Mouse (Mus musculus) neural tube, embryonic 14.5 days (tissue): Measurements from ENCODE around the gene Ccdc88c. TPM values are rescaled to one million over a fixed set of nuclear protein-coding genes. Genes with fewer than 3 reads are reported as not detected.

Source experiments
- ATAC-seq: fragments of 200-750 bp; cut with Nextera tagmentation; 2 replicates; pipeline ENCODE4 v1.8.0; 2017; ENCODE audit warnings: low read depth, mild to moderate bottlenecking, moderate TSS enrichment, moderate library complexity
- H3K27ac ChIP-seq: fragments of 300-500 bp; sonication (generic); 2 replicates; pipeline ENCODE4 v1.5.1; 2014; ENCODE audit warnings: low read depth, mild to moderate bottlenecking, control low read depth, low read length, moderate library complexity, mixed read lengths
- H3K27me3 ChIP-seq: fragments of 300-500 bp; sonication (generic); 2 replicates; pipeline ENCODE4 v1.6.1; 2014; ENCODE audit warnings: low read length; ENCODE audit not compliant: control insufficient read depth, insufficient read depth
- H3K36me3 ChIP-seq: fragments of 300-500 bp; sonication (generic); 2 replicates; pipeline ENCODE4 v1.6.1; 2014; ENCODE audit warnings: low read length, mixed read lengths; ENCODE audit not compliant: control insufficient read depth, insufficient read depth
- H3K4me1 ChIP-seq: fragments of 300-500 bp; sonication (generic); 2 replicates; pipeline ENCODE4 v1.6.1; 2014; ENCODE audit warnings: low read length; ENCODE audit not compliant: control insufficient read depth, insufficient read depth
- H3K4me2 ChIP-seq: fragments of 300-500 bp; sonication (generic); 2 replicates; pipeline ENCODE4 v1.6.1; 2014; ENCODE audit warnings: mild to moderate bottlenecking, low read depth, low read length, control low read depth
- H3K4me3 ChIP-seq: fragments of 300-500 bp; sonication (generic); 2 replicates; pipeline ENCODE4 v1.5.1; 2014; ENCODE audit warnings: low read depth, low read length, control low read depth, mixed read lengths
- H3K9ac ChIP-seq: fragments of 300-500 bp; sonication (generic); replicated peaks from 2 replicates; pipeline ENCODE4 v1.6.1; 2014; ENCODE audit warnings: low read depth, mild to moderate bottlenecking, control low read depth, low read length, mixed read lengths
- H3K9me3 ChIP-seq: fragments of 300-500 bp; sonication (generic); 2 replicates; pipeline ENCODE4 v1.6.1; 2016; ENCODE audit warnings: low read length; ENCODE audit not compliant: control insufficient read depth
- WGBS: fragments of 180-500 bp; shearing (Covaris S2); extraction: QIAGEN DNeasy Blood & Tissue Kit; methylation state at CpG from one replicate; pipeline ENCODE4 v1.1.7; 2014; 5-methylcytosine and 5-hydroxymethylcytosine counted together
- polyA plus RNA-seq: library from polyadenylated mRNA; unstranded; fragments of >200 nt; fragmentation: Nextera tagmentation; extraction: Ambion mirVana; gene quantifications from 2 replicates; pipeline ENCODE4 v1.2.1, GENCODE M21; 2014

Gene Ccdc88c
- polyA plus RNA-seq, 1 experiment from 2014 or later, result 13.6 TPM

DNA sequence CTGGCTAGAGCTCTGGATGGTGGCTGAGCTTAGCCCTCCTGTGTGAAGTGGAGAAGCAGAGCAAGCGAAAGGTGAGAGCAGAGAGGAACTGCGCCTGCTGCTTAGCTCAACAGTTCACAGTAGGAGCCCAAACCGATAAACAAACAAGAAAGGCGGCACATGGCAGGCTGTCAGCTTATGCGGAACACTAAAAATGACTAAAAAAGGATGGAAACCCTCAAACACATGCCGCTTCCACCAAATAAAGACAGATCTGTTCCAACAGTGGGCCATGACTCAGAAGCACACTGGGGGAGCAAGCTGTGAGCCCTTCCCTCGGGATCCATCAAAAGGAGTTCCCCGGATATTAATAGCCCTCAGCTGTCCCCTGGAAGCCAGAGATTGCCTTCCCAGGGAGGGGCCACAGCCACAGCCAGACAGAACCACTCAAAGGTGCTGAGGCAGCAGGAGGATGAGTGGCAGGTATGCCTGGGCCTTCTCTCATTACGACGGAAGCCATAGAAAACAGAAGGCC is 20.8 kb downstream of the Ccdc88c start:
- Histone ChIP-seq H3K27me3 (no peaks in the 10 kb centered on the region), H3K36me3 (no peaks in the 10 kb centered on the region), H3K4me3 (no peak overlapping the region), H3K9ac (0 out of 2 replicates have a peak overlapping the region, but pooled peaks have one; percentile 25), H3K4me2 (no peak overlapping the region), H3K4me1 (peaks cover 20% of the 10 kb centered on the region), H3K9me3 (no peaks in the 10 kb centered on the region), H3K27ac (no peak overlapping the region)
- ATAC-seq, result no peak
- WGBS, result 20% methylated on average over 10 of the region's 10 CpGs

DNA sequence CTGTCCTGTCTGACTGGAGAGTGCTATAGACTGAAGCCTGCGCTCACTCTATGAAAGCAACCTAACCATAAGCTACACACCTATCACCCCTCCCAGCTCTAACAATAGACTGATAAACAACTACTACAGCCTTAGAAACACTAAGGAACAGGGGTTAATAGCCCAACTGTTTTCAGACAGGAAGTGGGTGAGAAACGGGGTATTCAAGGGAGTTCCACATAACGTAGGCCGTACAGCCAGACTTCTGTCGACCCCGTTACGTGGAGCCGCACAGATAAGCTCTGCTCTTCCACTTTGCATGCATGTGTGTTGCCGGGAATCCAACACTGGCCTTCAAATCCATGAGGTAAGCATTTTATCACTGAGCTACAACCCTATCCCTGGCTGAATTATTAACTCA is 21.4 kb downstream of the Ccdc88c start:
- no peak for ATAC-seq
- no peak overlapping the region for H3K4me2 ChIP-seq
- H3K4me3 ChIP-seq, result no peak overlapping the region
- H3K9ac ChIP-seq, result no peak overlapping the region
- no peaks in the 10 kb centered on the region for H3K27me3 ChIP-seq
- H3K9me3 ChIP-seq, result no peaks in the 10 kb centered on the region
- 80% methylated on average over 9 of the region's 9 CpGs for WGBS
- peaks cover 14% of the 10 kb centered on the region for H3K4me1 ChIP-seq
- H3K36me3 ChIP-seq, result no peaks in the 10 kb centered on the region
- H3K27ac ChIP-seq, result no peak overlapping the region

DNA sequence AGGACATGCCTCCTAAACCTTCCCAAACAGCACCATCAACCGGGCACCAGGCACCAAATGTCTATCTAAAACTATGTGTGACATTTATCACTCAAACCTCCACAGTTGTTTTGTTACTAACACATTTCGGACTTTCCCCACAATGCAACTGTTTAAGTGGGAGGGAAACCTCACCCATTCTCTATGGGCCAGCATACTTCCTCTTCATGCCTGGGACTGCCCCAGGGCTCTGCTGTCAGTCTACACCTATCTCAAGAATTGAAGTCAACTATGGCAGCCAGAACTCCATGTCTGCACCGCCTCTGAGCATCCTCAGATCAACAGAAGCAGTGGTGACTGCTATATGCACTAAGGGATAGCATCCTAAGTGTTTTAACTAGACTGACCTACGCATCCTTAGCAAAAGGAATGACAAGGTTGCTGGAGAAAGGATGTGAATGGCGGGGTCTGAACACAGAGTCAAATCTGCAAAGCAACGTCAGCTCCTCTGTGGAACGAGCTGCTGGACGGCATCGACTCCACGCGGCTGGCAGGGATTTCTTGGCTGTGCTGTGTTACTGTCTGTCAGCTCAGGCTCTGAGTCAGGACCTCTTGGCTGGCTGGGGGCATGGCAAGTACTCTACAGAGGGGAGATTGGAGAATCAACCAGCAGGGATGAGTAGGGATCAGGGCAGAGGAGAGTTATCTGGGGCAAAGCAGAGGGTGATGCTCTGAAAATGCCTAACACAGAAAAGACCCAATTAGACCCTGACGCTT is 23.0 kb downstream of the Ccdc88c start:
- no peak for ATAC-seq
- Histone ChIP-seq H3K4me2 (no peak overlapping the region), H3K4me1 (peaks cover 11% of the 10 kb centered on the region), H3K9me3 (no peaks in the 10 kb centered on the region), H3K36me3 (no peaks in the 10 kb centered on the region), H3K4me3 (no peak overlapping the region), H3K27ac (no peak overlapping the region), H3K9ac (no peak overlapping the region), H3K27me3 (no peaks in the 10 kb centered on the region)
- WGBS, result 86% methylated on average over 12 of the region's 12 CpGs

DNA sequence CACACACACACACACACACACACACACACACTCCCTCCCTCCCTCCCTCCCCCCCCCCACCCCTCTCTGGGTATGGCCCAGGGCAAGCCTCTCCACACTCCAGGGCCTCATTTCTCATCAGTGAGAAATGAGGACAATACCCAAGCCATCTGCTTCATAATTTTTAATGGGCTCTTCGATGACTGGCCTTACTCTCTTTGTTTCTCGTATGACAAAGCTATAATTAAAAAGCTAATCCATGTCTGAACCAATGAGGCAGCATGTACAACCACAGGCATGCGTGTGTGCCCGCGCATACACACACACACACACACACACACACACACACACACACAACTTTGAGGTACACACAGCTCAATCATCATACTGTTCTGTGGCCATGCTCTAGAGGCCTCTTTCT is 23.9 kb downstream of the Ccdc88c start:
- Histone ChIP-seq H3K36me3 (no peaks in the 10 kb centered on the region), H3K9me3 (no peaks in the 10 kb centered on the region), H3K4me3 (no peak overlapping the region), H3K9ac (no peak overlapping the region), H3K27me3 (no peaks in the 10 kb centered on the region), H3K4me2 (no peak overlapping the region), H3K4me1 (peaks cover 11% of the 10 kb centered on the region), H3K27ac (no peak overlapping the region)
- 43% methylated on average over 5 of the region's 5 CpGs for WGBS
- ATAC-seq, result peak; percentile 52; the same call in 1 of the 2 replicates

DNA sequence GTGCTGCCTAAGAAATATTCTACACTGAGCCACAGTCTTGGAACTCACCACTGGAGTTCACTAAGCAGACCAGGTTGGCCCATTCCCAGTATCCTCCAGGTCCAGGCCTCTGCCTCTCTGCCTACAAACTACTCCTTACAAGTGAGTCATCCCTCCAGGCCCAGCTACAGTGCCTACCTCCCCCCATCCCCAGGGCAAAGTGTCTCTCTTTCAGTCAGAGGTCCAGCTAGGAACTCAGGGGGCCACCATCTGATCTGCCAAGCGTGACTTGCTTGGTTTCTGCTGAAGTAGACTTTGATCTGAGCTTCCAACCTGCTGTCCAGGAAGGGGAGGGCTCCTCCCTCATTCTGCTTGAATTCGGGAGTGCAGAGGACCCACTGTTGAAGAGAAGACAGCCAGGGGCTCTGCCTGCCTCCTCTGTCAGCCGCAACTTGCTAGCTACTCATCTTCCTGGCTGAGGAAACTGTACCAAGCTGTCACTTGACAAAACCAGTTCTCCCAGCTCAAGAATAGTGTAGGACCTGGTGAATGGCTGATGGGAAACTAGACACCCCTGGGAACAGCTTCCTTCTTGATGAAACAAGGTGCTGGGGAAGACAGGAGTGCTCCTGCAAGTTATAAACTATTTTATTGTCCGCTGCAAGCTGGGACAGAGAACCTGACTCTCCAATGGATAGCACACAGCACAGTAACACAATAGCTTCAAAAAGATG is 25.9 kb downstream of the Ccdc88c start:
- H3K36me3 ChIP-seq, result no peaks in the 10 kb centered on the region
- ATAC-seq, result no peak
- H3K4me2 ChIP-seq, result no peak overlapping the region
- H3K27me3 ChIP-seq, result no peaks in the 10 kb centered on the region
- WGBS, result 35% methylated on average over 4 of the region's 4 CpGs
- H3K9ac ChIP-seq, result no peak overlapping the region
- H3K4me1 ChIP-seq, result peaks cover 7% of the 10 kb centered on the region
- no peak overlapping the region for H3K4me3 ChIP-seq
- H3K9me3 ChIP-seq, result no peaks in the 10 kb centered on the region
- H3K27ac ChIP-seq, result no peak overlapping the region

DNA sequence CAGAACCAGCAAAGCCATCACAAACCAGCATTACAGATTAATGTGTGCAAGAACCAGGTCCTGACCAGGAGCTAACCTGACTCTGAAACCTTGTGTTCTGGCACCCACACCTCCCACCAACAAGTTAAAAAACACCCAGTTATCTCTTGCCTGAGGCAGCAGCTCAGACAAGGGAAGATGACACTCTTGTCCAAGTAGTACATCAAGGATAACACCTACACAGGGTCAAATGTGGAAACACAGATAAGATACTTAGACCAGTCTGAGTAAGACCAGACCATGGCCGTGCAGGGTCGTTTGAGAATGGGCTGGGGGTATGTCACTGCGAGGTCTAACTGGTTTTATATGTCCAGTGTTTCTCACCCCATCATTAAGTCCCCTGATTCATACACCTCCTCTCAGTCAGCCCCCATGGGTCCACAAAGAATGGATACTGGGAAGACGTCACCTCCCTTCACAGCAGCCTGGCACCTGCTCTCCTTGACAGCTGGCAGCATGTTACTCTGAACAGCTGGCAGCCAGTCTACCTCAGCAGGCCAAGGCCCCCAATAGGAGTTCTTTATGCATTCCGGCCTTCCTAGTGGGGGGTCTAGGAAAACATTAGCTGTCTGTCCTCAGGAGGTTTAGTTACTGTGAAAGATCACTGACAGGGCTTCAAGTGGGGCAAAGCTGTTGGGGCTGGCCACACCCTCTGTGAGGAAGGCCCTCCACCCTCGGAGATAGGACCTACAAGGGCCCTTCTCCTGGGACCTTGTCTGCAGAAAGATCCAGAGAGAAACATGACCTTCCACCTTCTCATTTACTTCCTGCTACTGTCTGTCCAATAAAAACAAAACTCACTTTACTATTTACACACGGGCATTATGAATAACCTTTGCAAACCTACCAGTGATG is 29.5 kb downstream of the Ccdc88c start:
- H3K9me3 ChIP-seq, result no peaks in the 10 kb centered on the region
- 41% methylated on average over 7 of the region's 7 CpGs for WGBS
- 0 out of 2 replicates have a peak, but pooled peaks have one; percentile 15 for ATAC-seq
- no peak overlapping the region for H3K9ac ChIP-seq
- no peak overlapping the region for H3K4me2 ChIP-seq
- no peaks in the 10 kb centered on the region for H3K27me3 ChIP-seq
- H3K27ac ChIP-seq, result no peak overlapping the region
- peaks cover 7% of the 10 kb centered on the region; the same call in 1 of the 2 replicates for H3K4me1 ChIP-seq
- H3K4me3 ChIP-seq, result no peak overlapping the region
- H3K36me3 ChIP-seq, result no peaks in the 10 kb centered on the region

DNA sequence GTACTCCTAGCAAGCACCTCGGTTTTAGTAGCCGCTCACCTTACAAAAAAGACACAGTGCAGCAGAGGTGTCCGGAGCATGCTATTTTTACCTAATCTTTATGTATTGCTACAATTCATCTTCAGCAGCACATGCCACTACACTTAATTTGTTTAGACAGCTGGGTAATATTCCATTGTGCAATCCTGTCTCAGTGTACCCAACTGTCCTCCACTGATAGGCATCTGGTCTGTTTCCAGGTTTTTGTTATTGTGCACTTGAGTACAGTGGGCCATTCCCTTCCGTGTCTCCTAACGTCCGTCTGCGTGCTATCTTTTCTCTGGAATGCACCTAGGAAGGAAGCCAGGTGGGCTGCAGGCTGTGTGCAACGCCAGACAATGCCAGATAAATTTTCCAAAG is 30.3 kb downstream of the Ccdc88c start:
- Histone ChIP-seq H3K9ac (no peak overlapping the region), H3K27me3 (no peaks in the 10 kb centered on the region), H3K27ac (no peak overlapping the region), H3K4me1 (peaks cover 7% of the 10 kb centered on the region; the same call in 1 of the 2 replicates), H3K4me3 (no peak overlapping the region), H3K36me3 (no peaks in the 10 kb centered on the region), H3K4me2 (no peak overlapping the region), H3K9me3 (no peaks in the 10 kb centered on the region)
- WGBS, result 55% methylated on average over 8 of the region's 8 CpGs
- ATAC-seq, result no peak

DNA sequence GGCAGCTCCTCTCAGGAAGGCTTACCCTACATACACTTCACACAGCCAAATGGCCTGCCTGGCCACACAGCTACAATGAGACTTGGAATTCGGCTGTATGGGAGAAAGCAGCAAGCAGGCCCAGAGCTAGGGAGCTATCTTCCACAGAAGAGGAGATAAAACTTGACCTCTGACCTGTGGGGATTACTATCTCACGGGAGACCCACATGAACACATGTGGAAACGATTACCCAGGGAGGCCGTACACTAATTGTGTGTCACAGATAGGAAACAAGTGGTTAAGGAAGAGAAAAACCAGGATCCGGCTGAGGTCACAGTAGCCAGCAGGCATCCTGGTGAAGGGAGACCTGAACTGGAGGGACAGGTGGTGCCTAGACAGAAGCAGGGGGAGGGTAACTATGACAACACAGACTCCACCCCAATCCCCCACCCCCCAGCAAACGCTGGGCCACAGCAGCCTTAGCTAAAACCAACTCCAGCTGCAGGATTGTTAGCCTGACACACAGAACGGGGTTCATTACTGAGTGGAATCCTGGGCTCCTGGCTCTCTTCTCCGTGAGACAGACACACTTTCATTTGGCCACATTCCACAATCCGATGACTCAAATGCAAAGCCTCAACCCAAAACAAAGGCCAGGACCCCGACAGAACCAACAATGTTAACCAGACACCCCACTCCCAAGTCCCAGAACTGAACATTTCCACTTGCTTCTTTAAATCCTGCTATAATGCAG is 30.9 kb downstream of the Ccdc88c start:
- no peak overlapping the region for H3K4me3 ChIP-seq
- H3K4me1 ChIP-seq, result peaks cover 7% of the 10 kb centered on the region; the same call in 1 of the 2 replicates
- WGBS, result 33% methylated on average over 10 of the region's 10 CpGs
- no peaks in the 10 kb centered on the region for H3K9me3 ChIP-seq
- no peak for ATAC-seq
- no peak overlapping the region for H3K9ac ChIP-seq
- no peaks in the 10 kb centered on the region for H3K36me3 ChIP-seq
- H3K4me2 ChIP-seq, result no peak overlapping the region
- H3K27me3 ChIP-seq, result no peaks in the 10 kb centered on the region
- H3K27ac ChIP-seq, result no peak overlapping the region
